Mouse (Mus musculus): ENCODE measurements at regions not wholly inside any gene's neighbourhood (a gene's known extent, or its start where the extent isn't known, plus 50 kb on each side); places are given as distances from the start of the nearest gene placed in this dataset.

GRCm38 (mm10) chr10:111787175-111787574 lies 185.3 kb upstream of the Krr1 start:
- DNase-seq (ENCODE audit: low spot score): no peak

- DNase-seq (ENCODE audit: low spot score): no peak
These were observed 183.2 kb upstream of the Krr1 start for GRCm38 (mm10) chr10:111789264-111789663.

GRCm38 (mm10) chr10:111790911-111791310 lies 181.6 kb upstream of the Krr1 start:
- DNase-seq (ENCODE audit: low spot score): no peak

GRCm38 (mm10) chr10:111795056-111795455 lies 177.4 kb upstream of the Krr1 start:
- DNase-seq (ENCODE audit: low spot score): no peak

- no peak for DNase-seq (ENCODE audit: low spot score)
These were observed 176.7 kb upstream of the Krr1 start for GRCm38 (mm10) chr10:111795756-111796155.

GRCm38 (mm10) chr10:111798851-111799281 lies 173.6 kb upstream of the Krr1 start:
- no peak for DNase-seq (ENCODE audit: low spot score)

GRCm38 (mm10) chr10:111799850-111800589 lies 172.4 kb upstream of the Krr1 start:
- no peak for DNase-seq (ENCODE audit: low spot score)

- no peak for DNase-seq (ENCODE audit: low spot score)
These were observed 171.9 kb upstream of the Krr1 start for GRCm38 (mm10) chr10:111800590-111800935.

- no peak for DNase-seq (ENCODE audit: low spot score)
These were observed 171.3 kb upstream of the Krr1 start for GRCm38 (mm10) chr10:111801021-111801793.

- no peak for DNase-seq (ENCODE audit: low spot score)
These were observed 170.6 kb upstream of the Krr1 start for GRCm38 (mm10) chr10:111801794-111802359.

GRCm38 (mm10) chr10:111806333-111806732 lies 166.1 kb upstream of the Krr1 start:
- DNase-seq (ENCODE audit: low spot score): no peak

- no peak for DNase-seq (ENCODE audit: low spot score)
These were observed 165.5 kb upstream of the Krr1 start for GRCm38 (mm10) chr10:111806916-111807315.

GRCm38 (mm10) chr10:111813736-111814135 lies 158.7 kb upstream of the Krr1 start:
- DNase-seq (ENCODE audit: low spot score): no peak

GRCm38 (mm10) chr10:111814648-111815047 lies 157.8 kb upstream of the Krr1 start:
- no peak for DNase-seq (ENCODE audit: low spot score)

- DNase-seq (ENCODE audit: low spot score): no peak
These were observed 157.3 kb upstream of the Krr1 start for GRCm38 (mm10) chr10:111815160-111815559.

- no peak for DNase-seq (ENCODE audit: low spot score)
These were observed 156.5 kb upstream of the Krr1 start for GRCm38 (mm10) chr10:111815821-111816599.

- no peak for DNase-seq (ENCODE audit: low spot score)
These were observed 152.6 kb upstream of the Krr1 start for GRCm38 (mm10) chr10:111819755-111820451.

- DNase-seq (ENCODE audit: low spot score): no peak
These were observed 147.6 kb upstream of the Krr1 start for GRCm38 (mm10) chr10:111824820-111825219.

- DNase-seq (ENCODE audit: low spot score): no peak
These were observed 146.3 kb upstream of the Krr1 start for GRCm38 (mm10) chr10:111826033-111826754.

- no peak for DNase-seq (ENCODE audit: low spot score)
These were observed 145.2 kb upstream of the Krr1 start for GRCm38 (mm10) chr10:111827246-111827645.

GRCm38 (mm10) chr10:111827930-111828329 lies 144.5 kb upstream of the Krr1 start:
- DNase-seq (ENCODE audit: low spot score): no peak

Data from ovary, postnatal 14 days (tissue).